Mouse (Mus musculus): ENCODE measurements around the gene Fam161b.

GRCm38 (mm10) chr12:84397685-84398084, 36.1 kb upstream of the Fam161b start:
- TF ChIP-seq POLR2A (IDR thresholded peaks at IDR 0.05; ENCODE audit: borderline replicate concordance, low read depth, low read length) (no peak), CTCF (IDR thresholded peaks at IDR 0.05; ENCODE audit: low read depth, low read length) (no peak)

Measured in bone marrow macrophage, adult 2 months (primary cell).